Mouse (Mus musculus) fibroblast of lung, adult 2 months (primary cell): ENCODE results near the gene Top1.

Experiments used
- DNase-seq: peaks from one replicate; pipeline ENCODE4 v3.0.0-alpha.2; 2011; ENCODE audit warnings: low read depth

Gene Top1

DNA sequence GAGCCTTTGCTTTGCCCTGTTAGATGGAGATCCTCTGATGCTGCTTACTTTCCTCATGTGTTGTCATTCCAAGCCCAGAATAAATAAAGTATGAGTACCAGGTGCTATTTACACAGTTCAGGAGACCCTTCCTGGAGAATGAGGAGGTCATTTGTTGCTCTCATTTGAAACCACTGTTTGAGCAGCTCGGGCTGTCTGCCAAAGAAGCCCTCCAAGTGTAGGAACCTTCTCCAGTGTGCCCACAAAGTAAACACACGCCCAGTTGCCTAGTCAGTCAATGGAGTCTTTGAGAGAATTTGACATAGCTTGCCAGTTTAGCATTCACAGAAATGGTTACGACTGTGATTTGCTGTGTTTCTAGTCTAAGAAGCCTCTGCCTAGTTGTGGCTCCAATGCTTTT is 73.1 kb downstream of the Top1 start:
- DNase-seq, result no peak

DNA sequence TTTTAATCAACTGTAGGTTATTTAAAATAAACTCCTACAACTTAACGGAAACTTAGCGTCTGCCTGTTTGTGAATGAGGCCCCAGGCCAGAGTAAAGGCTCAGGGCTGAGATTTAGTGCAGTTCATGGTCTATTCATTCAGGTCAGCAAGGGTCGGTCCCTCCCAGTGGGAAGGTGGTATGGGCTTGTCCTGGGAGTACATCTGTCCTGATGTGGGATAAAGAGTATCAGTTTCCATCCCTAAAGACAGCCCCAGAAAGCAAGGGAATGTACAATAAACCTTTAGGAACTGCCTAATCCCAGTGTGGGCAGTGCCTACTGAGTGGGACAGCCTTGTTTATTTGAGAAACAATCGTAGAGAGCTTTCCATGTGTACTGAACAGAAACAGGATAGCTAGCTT is 77.0 kb downstream of the Top1 start:
- DNase-seq, result no peak

DNA sequence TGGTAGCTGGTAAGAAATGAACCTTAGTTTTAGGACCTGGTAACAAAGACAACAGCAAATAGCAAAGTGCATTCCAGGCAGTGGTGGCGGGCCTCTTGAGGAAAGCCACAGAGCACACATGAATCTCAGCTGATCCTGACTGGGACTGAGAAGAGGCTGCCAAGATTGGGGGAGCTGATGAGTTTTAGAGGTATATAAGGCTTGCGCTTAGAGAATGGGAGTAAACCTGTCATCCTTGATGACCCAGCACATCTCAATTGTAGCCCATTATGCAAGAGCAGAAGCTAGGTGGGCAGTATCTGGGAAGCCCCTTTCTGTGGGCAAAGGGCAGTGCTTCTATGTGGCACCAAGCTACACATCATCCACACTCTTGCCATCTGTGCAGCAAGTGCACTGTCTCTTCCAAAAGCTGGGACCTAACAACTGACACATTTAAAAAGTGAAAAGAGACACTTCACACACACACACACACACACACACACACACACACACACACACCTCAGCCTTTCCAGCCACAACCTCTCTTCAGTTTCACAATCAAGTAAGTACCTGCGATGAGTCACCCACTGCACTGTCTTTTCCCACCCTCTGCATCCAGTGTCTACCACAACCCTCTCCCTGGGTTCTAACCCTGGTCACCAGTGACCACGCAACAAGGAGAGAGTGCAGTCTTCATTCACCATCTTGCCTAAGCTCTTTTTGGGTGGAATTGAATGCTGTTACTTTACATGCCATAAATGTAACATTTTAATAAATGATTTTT is 78.1 kb downstream of the Top1 start:
- DNase-seq, result no peak

DNA sequence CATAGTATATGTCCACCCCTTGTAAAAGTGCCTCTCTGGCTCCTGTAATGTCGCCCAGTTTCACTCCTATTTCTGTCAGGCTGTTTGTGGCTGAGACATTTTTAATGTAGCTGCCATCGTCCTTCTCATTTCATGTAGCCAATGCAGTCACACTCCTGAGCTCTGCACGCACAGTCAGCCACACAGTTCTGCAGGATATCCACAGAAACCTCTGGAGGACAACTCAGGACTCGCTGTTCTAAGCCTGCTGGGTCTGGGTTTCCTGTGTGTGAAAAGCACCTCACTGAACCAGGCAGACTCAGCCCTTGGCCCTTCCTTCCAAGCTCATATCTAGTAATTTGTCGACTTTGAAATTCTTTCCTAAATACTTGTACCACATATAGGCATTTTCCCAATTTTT is 78.8 kb downstream of the Top1 start:
- DNase-seq, result no peak

DNA sequence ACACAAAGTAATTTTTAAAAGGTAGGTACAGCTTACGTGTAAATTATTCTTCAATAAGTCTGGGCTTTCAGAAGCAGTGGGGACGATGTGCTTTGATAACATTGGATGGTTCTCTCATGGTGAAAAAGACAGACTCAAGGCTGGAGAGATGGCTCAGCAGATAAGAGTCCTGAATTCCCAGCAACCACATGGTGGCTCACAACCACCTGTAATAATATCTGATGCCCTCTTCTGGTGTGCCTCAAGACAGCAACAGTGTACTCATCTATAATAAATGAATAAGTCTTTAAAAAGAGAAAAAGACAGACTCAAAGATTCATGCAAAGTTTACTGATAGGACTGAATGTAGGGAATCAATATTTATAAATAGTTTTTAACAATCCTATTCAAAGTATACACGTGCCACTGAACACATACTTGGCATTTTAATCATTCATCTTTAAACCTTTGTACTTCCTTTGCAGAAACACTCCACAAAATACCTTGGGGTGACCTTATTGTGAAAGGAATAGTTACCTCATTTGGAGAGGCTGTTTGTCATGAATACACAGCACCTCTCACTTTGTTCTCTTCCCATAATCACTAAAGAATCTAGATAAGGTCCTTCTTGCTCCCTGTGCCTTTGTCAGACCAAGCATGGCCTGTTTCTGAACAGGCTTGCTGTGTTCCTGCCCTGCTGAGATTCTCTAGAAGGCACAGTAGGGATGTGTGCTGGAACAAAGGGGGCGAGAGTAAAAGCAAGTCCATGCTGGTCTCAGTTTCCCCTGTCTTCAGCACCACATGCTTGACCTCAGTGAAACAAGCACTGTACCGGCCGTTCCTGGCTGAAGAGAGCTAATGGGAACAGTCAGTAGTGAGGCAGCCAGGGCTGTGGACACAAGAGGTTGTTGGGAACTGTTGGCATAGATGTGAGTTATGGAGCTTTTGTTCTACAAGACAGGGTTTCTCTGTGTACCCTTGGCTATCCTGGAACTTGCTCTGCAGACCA is 80.5 kb downstream of the Top1 start:
- DNase-seq, result no peak

DNA sequence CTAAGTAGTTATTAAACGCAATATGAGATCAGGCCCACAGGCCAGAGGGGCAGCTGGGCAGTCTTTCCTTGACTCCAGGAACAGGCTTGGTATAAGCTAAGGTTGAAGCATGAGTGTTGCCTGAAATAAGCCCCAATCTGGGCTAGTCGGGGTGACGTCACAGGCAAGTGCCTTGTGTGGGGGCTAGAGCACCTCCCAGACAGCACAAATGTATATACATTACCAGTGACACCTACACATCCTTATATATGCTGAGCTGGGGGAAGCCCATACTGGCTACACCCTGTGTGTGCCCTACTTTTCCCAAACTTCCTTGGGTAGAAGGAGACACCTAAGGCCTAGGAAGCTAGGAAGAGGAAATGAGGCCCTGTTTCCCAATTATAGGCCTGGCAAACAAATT is 83.3 kb downstream of the Top1 start:
- DNase-seq, result no peak

DNA sequence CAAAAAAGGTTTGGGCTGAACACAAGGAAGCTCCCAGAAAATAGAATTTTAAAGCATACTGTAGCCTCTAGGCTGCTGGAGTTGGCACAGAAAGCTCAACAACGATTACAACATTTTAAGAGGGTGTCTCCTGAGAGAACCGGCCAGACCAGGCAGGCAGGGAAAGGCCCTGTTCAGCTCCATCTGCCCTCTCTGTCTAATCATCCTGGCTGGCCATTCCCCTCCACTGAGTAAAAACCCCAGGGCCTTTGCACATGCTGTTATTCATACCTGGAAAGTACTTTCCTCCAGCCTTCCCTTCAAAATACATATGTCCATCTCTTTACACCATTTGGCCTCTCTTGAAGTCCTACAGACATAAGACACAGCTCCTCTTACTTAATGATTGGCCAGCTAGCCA is 83.7 kb downstream of the Top1 start:
- no peak for DNase-seq

DNA sequence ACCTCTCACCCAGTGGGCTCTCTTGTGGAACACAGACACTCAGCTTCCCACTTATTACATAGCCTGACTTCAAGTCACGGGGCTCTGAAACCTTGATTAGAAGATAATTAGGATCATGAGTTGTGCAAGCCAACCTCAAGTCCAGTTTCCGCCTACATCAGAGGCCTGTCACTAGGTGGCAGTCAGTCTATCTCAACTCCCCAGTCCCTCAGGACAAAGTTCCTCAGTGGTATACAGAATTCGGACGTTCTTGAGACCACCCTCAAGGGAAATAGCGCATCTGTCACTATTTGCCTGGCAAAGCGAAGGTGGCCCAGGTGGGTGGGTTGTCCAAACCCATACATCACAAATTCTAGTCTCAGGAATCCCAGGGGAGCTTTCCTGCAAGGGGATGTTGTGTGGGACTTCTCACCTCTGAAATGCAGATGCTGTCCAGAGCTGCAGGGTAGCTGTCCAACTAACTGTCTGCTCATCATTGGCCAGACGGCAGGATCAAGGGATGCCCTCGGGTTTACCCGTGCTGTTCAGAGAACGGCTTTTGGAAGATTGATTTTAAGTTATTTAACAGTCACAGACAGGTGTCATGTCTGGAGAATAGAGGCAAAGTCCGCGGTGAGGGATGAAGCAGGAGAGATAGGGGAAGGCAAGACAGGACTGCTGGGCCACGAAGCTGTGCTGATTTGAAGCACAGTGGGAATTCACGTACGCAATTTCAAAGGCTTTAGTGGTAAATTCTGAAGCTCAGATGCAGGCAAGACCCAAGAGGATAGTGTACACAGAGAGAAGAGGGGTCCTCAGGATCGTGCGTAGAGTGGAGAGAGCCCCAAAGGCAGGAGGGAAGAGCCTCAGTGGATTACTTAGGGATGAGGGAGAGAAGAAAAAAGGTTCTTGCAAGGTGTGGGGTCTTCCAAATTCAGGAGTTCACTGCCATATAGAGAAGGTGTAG is 84.4 kb downstream of the Top1 start:
- no peak for DNase-seq

DNA sequence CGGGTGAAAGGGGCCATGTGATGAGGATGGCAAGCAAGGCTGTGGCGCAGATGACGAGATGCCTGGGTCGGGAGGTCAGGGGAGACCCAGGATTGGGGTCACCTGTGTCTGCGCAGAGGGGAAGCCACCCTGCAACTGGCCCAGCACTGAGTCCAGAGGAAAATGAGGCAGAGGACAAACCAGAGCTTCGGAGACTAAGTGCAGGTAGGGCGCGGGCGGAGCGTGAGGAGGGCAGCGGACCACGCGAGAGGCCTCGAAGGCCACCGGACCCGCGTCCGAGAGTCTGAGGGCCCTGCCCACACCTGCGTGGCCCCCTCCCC is 85.1 kb downstream of the Top1 start:
- DNase-seq, result no peak

DNA sequence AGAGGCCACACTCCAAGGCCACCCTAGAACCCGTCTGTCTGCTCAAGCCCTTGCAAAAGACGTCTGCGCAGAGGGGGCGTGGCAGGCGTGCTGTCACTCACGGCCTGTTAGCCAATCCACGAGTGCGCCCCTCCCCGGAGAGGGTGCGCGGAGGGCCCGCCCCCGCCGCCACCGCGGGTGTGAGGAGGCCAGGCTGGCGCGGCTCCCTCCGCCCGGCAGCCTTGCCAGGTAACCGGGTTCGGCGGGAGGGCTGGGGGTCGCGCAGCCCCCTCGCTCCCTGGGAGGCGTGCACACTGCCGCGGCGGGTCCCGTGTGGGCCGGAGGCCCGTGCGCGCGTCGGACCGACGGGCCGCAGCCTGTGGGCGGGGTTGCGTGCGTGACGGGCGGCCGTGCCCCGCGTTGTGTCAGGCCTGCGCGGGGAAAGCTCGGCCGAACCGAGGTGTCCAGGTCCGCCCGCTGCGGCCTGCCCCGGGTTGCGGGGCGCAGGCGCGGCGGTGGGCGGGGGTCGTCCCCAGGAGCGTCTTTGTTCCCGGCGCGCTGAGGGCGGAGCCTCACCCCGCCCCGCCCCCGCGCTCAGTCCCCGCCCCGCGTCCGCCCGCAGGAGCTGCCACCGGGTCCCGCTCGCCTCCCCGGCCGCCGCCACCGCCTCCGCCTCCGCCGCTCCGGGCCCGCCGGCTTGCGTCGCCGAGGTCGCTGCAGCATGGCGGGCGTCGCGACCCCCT is 85.6 kb downstream of the Top1 start, which contains the start of gene Plcg1:
Plcg1 (plus strand) TSS at position 184 of the 722 bp plus-strand sequence.
- DNase-seq, result peak; percentile 54

DNA sequence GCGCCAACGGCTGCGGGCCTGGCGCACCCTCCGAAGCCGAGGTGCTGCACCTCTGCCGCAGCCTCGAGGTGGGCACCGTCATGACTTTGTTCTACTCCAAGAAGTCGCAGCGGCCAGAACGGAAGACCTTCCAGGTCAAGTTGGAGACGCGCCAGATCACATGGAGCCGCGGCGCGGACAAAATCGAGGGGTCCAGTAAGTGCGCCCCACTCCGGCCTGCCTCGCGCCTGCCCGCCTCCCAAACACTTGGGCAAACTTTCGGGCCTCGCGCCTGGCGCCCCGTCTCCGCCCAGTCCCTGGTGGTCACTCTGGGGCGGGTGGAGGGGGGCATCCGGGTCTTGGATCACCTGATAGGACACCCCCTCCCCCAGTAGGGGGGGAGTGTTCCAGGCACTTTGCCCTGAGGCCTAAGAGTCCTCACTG is 86.2 kb downstream of the Top1 start:
- DNase-seq, result no peak

DNA sequence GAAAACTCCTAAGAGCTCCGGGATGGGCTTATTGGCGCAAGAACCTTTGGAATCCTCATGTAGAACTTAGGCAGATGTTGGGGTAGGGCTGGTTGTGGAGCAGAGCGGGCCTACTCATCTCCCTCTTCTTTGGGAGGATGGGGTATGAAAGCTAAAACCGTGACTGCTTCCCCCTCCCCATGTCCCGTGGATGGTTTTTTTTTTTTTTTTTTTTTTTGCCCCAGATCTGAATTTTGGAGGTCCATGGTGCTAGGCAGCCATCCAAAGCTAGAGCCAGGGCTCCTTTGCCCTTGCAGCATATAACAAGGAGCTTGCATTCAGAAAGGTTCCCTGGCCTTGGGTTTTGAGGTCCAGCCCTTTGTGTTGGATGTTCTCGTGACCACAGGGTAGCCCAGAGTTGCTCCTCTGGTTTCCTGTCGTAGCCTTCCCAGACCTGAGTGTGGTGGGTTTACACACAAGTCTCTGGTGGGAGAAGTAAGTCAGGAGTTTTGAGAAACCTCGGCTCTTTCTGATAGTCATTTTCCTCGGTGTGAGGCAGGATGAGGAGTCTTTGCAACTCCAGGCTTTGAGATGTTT is 86.8 kb downstream of the Top1 start:
- DNase-seq, result no peak

DNA sequence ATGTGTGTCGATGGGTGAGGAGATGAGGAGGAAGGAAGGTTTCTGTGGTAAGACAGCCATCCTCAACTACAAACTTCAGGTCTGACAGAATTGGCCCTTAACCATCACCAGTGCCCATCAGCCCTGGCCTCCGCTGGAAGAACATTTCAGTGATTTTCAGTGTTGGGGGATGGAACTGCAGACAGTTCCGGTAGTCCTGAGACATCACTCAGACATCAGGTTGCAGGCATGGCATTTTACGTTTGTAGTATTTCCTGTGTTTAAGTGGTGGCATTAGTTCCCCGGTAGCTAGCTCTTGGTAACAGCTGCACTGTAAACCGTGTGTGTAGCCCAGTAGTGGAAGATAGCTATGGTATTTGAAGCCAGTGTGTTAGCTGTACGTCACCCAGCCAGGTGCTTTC is 87.4 kb downstream of the Top1 start:
- no peak for DNase-seq

DNA sequence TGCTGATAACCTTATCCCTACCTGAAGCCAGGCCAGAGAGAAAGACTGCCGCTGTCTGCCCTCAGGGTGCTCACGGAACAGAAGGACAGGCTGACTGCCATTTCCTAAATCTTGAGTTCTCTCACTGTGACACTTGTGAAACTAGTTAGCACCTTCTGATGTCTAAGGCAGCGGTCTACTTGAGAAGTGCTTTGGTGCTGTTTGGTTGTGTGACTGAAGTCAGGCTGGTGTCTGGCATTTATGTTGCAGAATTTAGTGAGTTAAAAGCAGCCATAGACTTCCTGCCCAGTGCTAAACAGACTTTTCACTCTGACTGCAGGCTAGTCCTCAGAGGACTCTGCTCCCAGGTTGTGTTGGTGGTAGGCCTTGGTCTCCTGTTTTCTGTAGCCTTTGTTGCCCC is 88.6 kb downstream of the Top1 start:
- no peak for DNase-seq

DNA sequence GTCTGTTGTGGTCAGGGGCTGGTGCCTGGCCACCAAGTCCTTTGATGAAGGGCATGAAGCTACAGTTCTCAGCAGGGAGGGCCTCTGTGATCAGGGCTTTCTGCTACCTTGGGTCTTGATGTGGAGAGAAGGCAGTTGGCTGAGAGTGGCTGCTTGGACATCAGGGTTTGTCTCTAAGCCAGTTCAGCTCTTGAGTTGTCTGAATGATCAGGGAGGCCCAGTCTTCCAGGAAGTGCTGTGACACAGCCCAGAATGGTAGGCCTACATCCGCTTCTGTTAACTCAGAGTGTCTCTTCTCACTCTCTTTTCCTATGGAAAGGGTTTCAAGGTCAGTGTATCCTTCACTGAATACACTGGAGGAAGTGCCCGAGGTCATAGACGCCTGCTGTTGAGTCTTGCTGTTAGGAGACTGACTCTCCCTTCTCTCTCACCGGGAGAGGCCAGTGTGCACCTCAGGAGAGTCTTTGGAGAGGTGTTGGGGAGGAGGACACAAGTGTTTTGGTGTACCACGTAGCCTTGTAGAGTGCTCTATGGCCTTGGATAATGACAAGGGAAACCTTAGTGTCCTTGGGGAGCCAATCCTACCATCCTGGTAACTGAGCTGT is 90.1 kb downstream of the Top1 start:
- DNase-seq, result no peak

DNA sequence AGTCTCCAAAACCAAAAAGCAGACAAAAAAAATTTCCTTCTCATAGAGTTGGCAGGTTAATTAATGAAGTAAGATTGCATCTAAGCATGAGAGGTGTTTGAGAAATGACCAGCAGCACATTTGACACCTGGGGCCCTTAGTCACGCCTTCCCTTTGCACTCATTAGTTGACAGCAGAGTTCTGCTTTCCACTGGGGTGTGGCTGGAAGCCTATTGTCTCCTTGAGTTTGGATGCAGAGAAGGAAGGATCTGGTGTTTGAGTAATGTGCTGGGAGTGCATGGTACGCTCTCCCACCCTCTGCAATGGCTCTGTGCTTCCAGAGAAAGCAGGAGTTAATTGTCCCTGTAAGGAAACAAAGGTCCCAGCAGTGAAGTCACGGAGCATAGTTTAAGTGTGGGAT is 90.8 kb downstream of the Top1 start:
- no peak for DNase-seq

DNA sequence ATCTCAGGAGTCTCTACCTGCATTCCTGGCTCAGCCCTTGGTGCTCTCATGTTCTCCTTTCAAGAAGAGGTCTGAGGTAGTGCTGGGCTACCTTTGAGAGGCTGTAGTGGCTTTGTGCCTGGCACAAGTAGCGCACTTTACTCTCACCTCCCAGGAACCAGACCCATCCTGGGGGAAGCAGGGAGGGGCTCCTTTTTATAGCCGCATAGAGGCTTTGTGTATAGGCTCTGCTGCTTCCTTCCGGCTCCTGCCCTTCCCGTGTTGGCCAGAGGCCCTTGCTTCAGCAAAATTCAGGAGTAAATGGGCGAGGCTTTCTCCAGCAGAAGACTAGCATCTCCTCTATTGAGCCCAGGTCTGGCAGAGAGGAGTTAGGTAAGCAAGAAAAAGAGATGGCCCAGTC is 92.7 kb downstream of the Top1 start:
- no peak for DNase-seq

DNA sequence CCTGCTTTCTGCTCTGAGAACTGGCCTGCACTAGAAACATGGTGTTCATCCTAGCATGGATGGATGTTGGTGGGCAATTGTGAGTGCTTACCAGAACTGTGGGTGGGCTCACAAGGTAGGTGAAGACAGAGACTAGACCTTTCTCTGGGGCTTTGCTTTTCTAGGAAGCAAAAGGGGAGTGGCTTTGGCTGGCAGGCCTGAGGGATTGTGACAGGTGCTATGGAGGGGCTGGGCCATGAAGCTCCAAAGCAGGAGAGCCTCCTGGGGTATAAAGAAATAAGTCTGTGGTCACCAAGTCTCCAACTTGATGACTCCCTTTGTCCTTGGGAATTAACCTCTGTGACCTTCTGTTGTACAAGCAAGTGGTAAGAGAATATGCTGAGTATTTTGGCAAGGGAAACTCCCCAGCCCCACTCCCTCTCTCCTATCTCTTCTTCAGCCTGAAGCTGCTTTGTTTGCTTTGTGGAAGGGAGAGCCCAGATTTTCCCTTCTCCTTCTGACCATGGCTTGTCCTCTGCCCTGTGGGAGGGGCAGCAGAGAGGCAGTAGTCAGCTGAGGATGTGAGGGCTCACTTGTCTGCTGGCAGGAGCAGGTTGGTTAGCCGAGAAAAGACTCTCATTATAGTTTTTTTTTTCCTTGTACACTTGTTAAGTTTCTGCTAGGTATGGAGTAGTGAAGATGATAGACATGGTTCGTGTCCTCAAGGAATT is 94.1 kb downstream of the Top1 start:
- no peak for DNase-seq

DNA sequence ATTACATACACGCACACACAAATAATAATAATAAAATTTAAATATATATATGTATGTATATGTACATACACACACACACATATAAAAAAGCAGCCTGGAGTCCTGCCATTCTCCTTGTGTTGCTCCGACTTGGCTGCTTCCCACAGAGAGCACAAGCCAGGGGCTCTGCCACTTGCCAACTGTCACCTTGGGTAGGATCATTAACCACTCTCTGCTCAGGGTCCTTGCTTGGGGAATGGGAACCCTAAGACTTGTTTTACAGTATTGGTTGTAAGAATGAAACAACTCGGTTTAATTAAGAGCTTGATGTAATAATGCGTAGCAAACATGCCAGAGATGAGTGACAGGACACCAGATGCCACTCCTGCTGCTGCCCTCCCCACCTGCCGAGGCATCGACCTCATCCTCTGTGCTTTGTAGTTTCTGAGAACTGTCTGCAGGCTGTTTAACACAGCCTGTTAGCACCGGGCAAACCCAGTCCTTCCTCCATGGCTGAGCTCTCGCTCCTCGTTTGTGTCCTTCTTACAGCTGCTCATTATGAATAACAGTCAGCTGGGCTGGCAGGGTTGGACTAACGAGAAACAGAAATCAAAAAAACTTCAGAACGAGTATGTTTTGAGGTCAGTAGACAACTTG is 95.0 kb downstream of the Top1 start:
- DNase-seq, result no peak

DNA sequence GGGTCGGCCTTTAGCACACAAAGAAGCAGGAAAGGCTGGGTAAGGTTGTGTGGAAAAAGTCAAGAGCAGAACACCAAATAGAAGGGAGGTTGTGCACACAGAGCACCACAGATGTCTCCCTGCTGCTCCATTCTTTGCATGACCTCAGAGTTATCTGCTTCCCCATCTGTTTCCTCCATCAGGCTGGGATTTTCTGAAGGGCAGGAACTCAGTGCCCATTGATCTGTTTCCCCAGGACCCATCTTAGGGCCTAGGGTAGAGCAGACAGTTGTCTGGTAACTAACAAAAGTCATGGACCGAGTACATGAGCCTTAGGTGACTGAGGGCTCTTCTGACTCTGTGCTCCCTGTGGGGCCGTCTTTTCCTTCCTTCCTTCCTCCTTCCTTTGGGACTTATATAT is 95.9 kb downstream of the Top1 start:
- DNase-seq, result no peak
